Mouse (Mus musculus): ENCODE measurements around the gene Gm5901. TPM values are rescaled to one million over a fixed set of nuclear protein-coding genes. Genes with fewer than 3 reads are reported as not detected.

Gm5901 gene
- polyA plus RNA-seq, 1 experiment from 2014 or later, result not detected

- no peak overlapping the region for H3K27ac ChIP-seq (replicated peaks)
- no peak for DNase-seq (ENCODE audit: low spot score)
- WGBS, result 57% methylated on average over 6 of the region's 6 CpGs
- H3K4me3 ChIP-seq, result no peak overlapping the region
- no peaks in the 10 kb centered on the region for H3K36me3 ChIP-seq (replicated peaks)
- no peaks in the 10 kb centered on the region; the same call in 1 of the 2 replicates for H3K27me3 ChIP-seq (replicated peaks; ENCODE audit: low read depth, poor library complexity, severe bottlenecking)
- H3K4me1 ChIP-seq, result no peaks in the 10 kb centered on the region
- H3K9me3 ChIP-seq, result no peaks in the 10 kb centered on the region
These were observed 39.5 kb downstream of the Gm5901 start for GRCm38 (mm10) chr7:105414385-105414784.

DNA sequence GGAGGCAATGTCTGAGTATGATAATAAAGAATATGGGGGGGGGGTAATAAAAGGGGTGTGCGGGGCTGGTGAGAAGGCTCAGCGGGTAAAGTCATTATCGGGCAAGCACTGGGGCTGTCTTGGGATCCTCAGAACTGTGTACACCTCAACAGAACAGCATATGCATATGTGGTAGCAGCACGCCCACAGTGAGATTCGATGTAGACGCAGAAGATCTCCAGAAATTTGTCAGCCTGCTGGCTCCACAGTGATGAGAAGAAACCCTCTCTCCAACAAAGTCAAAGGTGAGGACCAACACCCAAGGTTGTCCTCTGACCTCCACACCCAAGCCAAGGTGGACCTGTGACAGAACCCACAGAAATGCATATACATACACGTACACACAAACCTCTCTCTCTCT is 41.7 kb downstream of the Gm5901 start:
- Histone ChIP-seq H3K36me3 (replicated peaks) (no peaks in the 10 kb centered on the region), H3K4me1 (no peaks in the 10 kb centered on the region), H3K4me3 (no peak overlapping the region), H3K27ac (replicated peaks) (no peak overlapping the region), H3K27me3 (replicated peaks; ENCODE audit: low read depth, poor library complexity, severe bottlenecking) (no peaks in the 10 kb centered on the region), H3K9me3 (no peaks in the 10 kb centered on the region)
- no peak for DNase-seq (ENCODE audit: low spot score)
- WGBS, result 90% methylated on average over 7 of the region's 7 CpGs

- Histone ChIP-seq H3K4me3 (no peak overlapping the region), H3K4me1 (no peaks in the 10 kb centered on the region), H3K36me3 (replicated peaks) (no peaks in the 10 kb centered on the region), H3K27me3 (replicated peaks; ENCODE audit: low read depth, poor library complexity, severe bottlenecking) (no peaks in the 10 kb centered on the region), H3K27ac (replicated peaks) (no peak overlapping the region), H3K9me3 (no peaks in the 10 kb centered on the region)
- DNase-seq (ENCODE audit: low spot score), result no peak
- WGBS, result 86% methylated on average over 5 of the region's 5 CpGs
These were observed 43.3 kb downstream of the Gm5901 start for GRCm38 (mm10) chr7:105418106-105418505.

- DNase-seq (ENCODE audit: low spot score), result no peak
- WGBS, result 64% methylated on average over 2 of the region's 2 CpGs
- peaks cover 28% of the 10 kb centered on the region for H3K27me3 ChIP-seq (replicated peaks; ENCODE audit: low read depth, poor library complexity, severe bottlenecking)
- no peaks in the 10 kb centered on the region for H3K36me3 ChIP-seq (replicated peaks)
- no peak overlapping the region for H3K4me3 ChIP-seq
- H3K9me3 ChIP-seq, result no peaks in the 10 kb centered on the region
- H3K4me1 ChIP-seq, result peaks cover 9% of the 10 kb centered on the region
- H3K27ac ChIP-seq (replicated peaks), result no peak overlapping the region
These were observed 46.1 kb downstream of the Gm5901 start for GRCm38 (mm10) chr7:105420903-105421302.

- H3K9me3 ChIP-seq, result no peaks in the 10 kb centered on the region
- peaks cover 58% of the 10 kb centered on the region for H3K27me3 ChIP-seq (replicated peaks; ENCODE audit: low read depth, poor library complexity, severe bottlenecking)
- no peaks in the 10 kb centered on the region for H3K36me3 ChIP-seq (replicated peaks)
- 30% methylated on average over 5 of the region's 5 CpGs for WGBS
- H3K4me1 ChIP-seq, result peaks cover 14% of the 10 kb centered on the region
- H3K27ac ChIP-seq (replicated peaks), result no peak overlapping the region
- H3K4me3 ChIP-seq, result no peak overlapping the region
- DNase-seq (ENCODE audit: low spot score), result no peak
These were observed 49.5 kb downstream of the Gm5901 start for GRCm38 (mm10) chr7:105424368-105424767.

DNA sequence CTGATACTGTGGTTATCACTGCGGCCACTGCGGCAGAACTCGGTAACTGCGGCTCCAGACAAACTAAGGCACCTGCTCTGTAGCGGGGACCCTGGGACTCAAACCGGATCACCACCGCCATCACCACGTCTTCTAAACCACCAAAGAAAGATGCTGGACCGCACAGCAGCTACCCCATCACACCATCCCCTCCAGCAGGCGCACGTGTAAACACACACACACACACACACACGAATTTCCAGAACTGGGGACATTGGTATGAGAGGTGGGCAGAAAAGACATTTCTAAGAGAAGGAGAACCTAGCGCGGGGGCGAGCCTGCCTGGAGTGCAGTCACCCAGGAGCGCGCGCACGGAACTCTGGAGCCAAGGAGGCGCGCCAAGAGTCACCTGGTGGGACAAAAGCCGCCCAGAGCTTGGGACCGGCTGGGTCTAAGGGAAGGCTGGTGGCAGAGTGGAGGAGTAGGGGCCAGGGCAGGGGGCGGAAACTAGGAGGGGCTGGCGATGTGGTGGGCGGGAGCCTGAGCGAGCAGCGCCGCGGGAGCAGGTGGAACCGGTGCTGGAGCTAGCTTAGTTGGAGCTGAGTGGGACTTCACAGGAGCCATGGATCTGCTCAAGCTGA is 50.7 kb downstream of the Gm5901 start, which contains the start of gene Cckbr:
Gene Cckbr, plus strand, starts transcription at position 308 of the 620 bp plus-strand sequence.
- WGBS, result 2% methylated on average over 31 of the region's 31 CpGs
- H3K9me3 ChIP-seq, result no peaks in the 10 kb centered on the region
- H3K27ac ChIP-seq (replicated peaks), result no peak within 1 kb of the TSS; the same call in 1 of the 2 replicates

DNA sequence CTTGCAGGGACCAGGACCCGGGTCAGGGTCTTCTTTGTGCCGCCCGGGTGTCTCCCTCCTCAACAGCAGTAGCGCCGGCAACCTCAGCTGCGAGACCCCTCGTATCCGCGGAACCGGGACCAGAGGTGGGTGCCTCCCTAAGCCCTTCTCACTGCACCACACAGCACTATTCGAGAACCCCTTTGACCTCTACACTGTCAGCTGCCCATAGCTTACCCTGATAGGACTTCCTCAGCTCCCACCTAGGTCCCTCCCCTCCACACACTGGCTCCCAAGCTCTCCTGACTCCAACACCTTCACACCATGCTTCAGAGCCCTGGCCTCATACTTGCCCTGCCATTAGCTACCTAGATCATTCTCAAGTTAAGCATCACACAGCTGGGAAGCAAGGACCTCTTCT is 51.2 kb downstream of the Gm5901 start:
- Histone ChIP-seq H3K27me3 (replicated peaks; ENCODE audit: low read depth, poor library complexity, severe bottlenecking) (peaks cover 58% of the 10 kb centered on the region), H3K4me3 (peak overlapping the region; percentile 61), H3K9me3 (no peaks in the 10 kb centered on the region), H3K36me3 (replicated peaks) (no peaks in the 10 kb centered on the region), H3K27ac (replicated peaks) (no peak overlapping the region; the same call in 1 of the 2 replicates), H3K4me1 (peaks cover 14% of the 10 kb centered on the region)
- WGBS, result 2% methylated on average over 11 of the region's 11 CpGs
- no peak for DNase-seq (ENCODE audit: low spot score)

More for the DNA sequence above, 50.7 kb downstream of the Gm5901 start, which contains the start of gene Cckbr:
- peak within 1 kb of the TSS; percentile 61 for H3K4me3 ChIP-seq
- H3K36me3 ChIP-seq (replicated peaks), result no peaks in the 10 kb centered on the region
- H3K27me3 ChIP-seq (replicated peaks; ENCODE audit: low read depth, poor library complexity, severe bottlenecking), result peaks cover 58% of the 10 kb centered on the region
- H3K4me1 ChIP-seq, result peaks cover 14% of the 10 kb centered on the region
- DNase-seq (ENCODE audit: low spot score), result peak; percentile 58

Other genes starting within 250 kb of the Gm5901 start
- not detected in 2 replicates for gene Olfr683, start 228.0 kb upstream of the Gm5901 start, polyA plus RNA-seq (2016; fragmentation: Nextera tagmentation; extraction: Ambion mirVana)
- gene Olfr684, start 211.4 kb upstream of the Gm5901 start, polyA plus RNA-seq (2016; fragmentation: Nextera tagmentation; extraction: Ambion mirVana), result not detected in 2 replicates
- not detected in 2 replicates for gene Olfr685, start 189.0 kb upstream of the Gm5901 start, polyA plus RNA-seq (2016; fragmentation: Nextera tagmentation; extraction: Ambion mirVana)
- not detected in 2 replicates for gene Olfr686, start 167.6 kb upstream of the Gm5901 start, polyA plus RNA-seq (2016; fragmentation: Nextera tagmentation; extraction: Ambion mirVana)
- gene Olfr688, start 86.9 kb upstream of the Gm5901 start, polyA plus RNA-seq (2016; fragmentation: Nextera tagmentation; extraction: Ambion mirVana), result not detected in 2 replicates
- not detected in 2 replicates for gene Olfr689, start 63.9 kb upstream of the Gm5901 start, polyA plus RNA-seq (2016; fragmentation: Nextera tagmentation; extraction: Ambion mirVana)
- not detected in 2 replicates for gene Olfr690, start 40.9 kb upstream of the Gm5901 start, polyA plus RNA-seq (2016; fragmentation: Nextera tagmentation; extraction: Ambion mirVana)
- gene Olfr691, start 32.8 kb upstream of the Gm5901 start, polyA plus RNA-seq (2016; fragmentation: Nextera tagmentation; extraction: Ambion mirVana), result not detected in 2 replicates
- gene Olfr692, start 6.8 kb upstream of the Gm5901 start, polyA plus RNA-seq (2016; fragmentation: Nextera tagmentation; extraction: Ambion mirVana), result not detected in 2 replicates
- 44.0 and 44.8 TPM in 2 replicates for gene Fam160a2, start 25.0 kb downstream of the Gm5901 start, polyA plus RNA-seq (2016; fragmentation: Nextera tagmentation; extraction: Ambion mirVana)
- gene Cnga4, start 29.5 kb downstream of the Gm5901 start, polyA plus RNA-seq (2016; fragmentation: Nextera tagmentation; extraction: Ambion mirVana), result 0.12 TPM in 1 of 2 replicates, not detected in the other
- gene Cckbr, start 50.7 kb downstream of the Gm5901 start, polyA plus RNA-seq (2016; fragmentation: Nextera tagmentation; extraction: Ambion mirVana), result 0.47 and 0.87 TPM in 2 replicates
- gene Cavin3, start 107.3 kb downstream of the Gm5901 start, polyA plus RNA-seq (2016; fragmentation: Nextera tagmentation; extraction: Ambion mirVana), result 17.3 and 17.7 TPM in 2 replicates
- gene Smpd1, start 179.3 kb downstream of the Gm5901 start, polyA plus RNA-seq (2016; fragmentation: Nextera tagmentation; extraction: Ambion mirVana), result 30.3 and 33.1 TPM in 2 replicates
- gene Apbb1, start 206.6 kb downstream of the Gm5901 start, polyA plus RNA-seq (2016; fragmentation: Nextera tagmentation; extraction: Ambion mirVana), result 94.9 and 104 TPM in 2 replicates
- 0.22 TPM in 1 of 2 replicates, not detected in the other for gene Hpx, start 225.1 kb downstream of the Gm5901 start, polyA plus RNA-seq (2016; fragmentation: Nextera tagmentation; extraction: Ambion mirVana)

All from embryonic facial prominence, embryonic 10.5 days (tissue).